ENCODE assay signal across 8 mouse cellular contexts in the genomic region with DNA sequence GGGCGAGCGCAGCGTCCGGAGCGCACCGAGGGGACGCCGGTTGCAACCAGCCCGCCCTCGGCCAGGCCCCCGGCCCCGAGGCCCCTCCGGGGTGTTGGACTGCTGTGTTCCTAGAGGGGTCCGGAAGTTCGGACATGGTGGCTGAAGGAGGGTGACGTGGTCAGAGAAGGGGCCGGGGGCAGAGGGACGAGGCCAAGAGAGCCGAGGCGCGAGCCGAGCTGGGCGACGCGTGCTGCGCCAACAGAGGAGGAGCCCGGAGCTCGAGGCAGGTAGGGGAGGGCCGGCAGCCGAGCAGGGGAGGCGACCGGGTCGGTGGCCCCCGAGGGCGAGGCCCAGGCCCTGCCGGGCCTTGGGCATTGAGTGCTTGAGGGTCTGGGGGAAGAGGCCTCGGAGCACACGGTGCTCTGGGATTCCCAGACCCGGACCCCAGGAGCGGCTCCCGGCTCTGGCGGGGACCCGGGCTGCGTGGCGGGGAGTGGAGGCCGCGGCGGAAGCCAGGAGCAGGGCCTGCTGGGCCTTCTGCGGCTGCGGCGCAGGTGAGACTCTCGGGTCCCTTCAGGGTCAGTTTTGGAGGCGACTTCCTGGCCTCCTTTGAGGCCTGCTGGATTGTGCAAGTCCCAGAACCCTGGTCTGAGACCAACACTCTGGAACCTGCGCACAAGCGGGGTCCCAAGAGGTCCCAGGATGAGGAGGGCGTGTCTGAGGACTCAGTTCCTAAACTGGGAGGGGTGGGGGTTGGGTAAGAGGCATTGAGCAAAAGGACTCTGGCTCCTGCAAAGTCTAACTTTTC. TPM values are rescaled to one million over a fixed set of nuclear protein-coding genes. Genes with fewer than 3 reads are reported as not detected.
A peak's percentile ranks its signal among the peaks of the same experiment; 100 is the strongest.
DNase-seq lines count a peak whose midpoint lies in the region; ATAC-seq and TF ChIP-seq lines count a peak whose summit lies in the region.

No protein-coding gene starts in this region.

- H3K36me3 ChIP-seq in heart, embryonic 11.5 days (ENCODE audit: control insufficient read depth, insufficient read depth, low read length), result no peaks in the 10 kb centered on the region
- no peaks in the 10 kb centered on the region for H3K36me3 ChIP-seq in hindbrain, embryonic 14.5 days (replicated peaks; ENCODE audit: control insufficient read depth, insufficient read depth)
- H3K36me3 ChIP-seq in myocyte (ENCODE audit: control insufficient read depth, insufficient read depth), result peaks cover 4% of the 10 kb centered on the region

- H3K9me3 ChIP-seq in heart, embryonic 11.5 days (replicated peaks; ENCODE audit: control insufficient read depth, low read length), result no peaks in the 10 kb centered on the region
- no peaks in the 10 kb centered on the region for H3K9me3 ChIP-seq in hindbrain, embryonic 14.5 days (ENCODE audit: control insufficient read depth, low read length)

- TF ChIP-seq CTCF in cortical plate, adult 2 months (IDR thresholded peaks at IDR 0.05; ENCODE audit: extremely low read depth, insufficient read depth, low read length), result no peak

- TF ChIP-seq POLR2A in cortical plate, adult 2 months (IDR thresholded peaks at IDR 0.05; ENCODE audit: extremely low read depth, insufficient read depth, low read length), result no peak
- TF ChIP-seq POLR2A in myocyte (IDR thresholded peaks at IDR 0.05; ENCODE audit: insufficient read length, low read depth), result peak; percentile 35

- ATAC-seq in heart, embryonic 11.5 days (replicated peaks; ENCODE audit: insufficient number of reproducible peaks, low FRiP score, low TSS enrichment), result peak; percentile 14; the same call in 1 of the 2 replicates
- peak; percentile 1; the same call in 1 of the 2 replicates for ATAC-seq in hindbrain, embryonic 14.5 days (ENCODE audit: low FRiP score)
- no peak for ATAC-seq in inflammation-experienced regulatory T-cells, adult 6 months

- H3K27ac ChIP-seq in heart, embryonic 11.5 days (ENCODE audit: low read depth, low read length), result no peak overlapping the region
- H3K27ac ChIP-seq in cortical plate, adult 2 months (ENCODE audit: insufficient read depth, low read length), result no peak overlapping the region
- no peak overlapping the region for H3K27ac ChIP-seq in hindbrain, embryonic 14.5 days

- H3K4me2 ChIP-seq in heart, embryonic 11.5 days, result peak overlapping the region; percentile 83
- H3K4me2 ChIP-seq in hindbrain, embryonic 14.5 days (replicated peaks), result peak overlapping the region; percentile 50
- H3K4me2 ChIP-seq in myocyte (ENCODE audit: low read depth), result peak overlapping the region; percentile 70

- under 1% methylated on average over 53 of the region's 56 CpGs for WGBS in heart, embryonic 11.5 days (ENCODE audit: insufficient replicate concordance)
- under 1% methylated on average over 48 of the region's 56 CpGs for WGBS in hindbrain, embryonic 14.5 days

- H3K9ac ChIP-seq in heart, embryonic 11.5 days (ENCODE audit: low read depth, low read length), result 0 out of 2 replicates have a peak overlapping the region, but pooled peaks have one; percentile 28
- no peak overlapping the region for H3K9ac ChIP-seq in hindbrain, embryonic 14.5 days

- H3K4me3 ChIP-seq in heart, embryonic 11.5 days (ENCODE audit: low read depth, low read length), result peak overlapping the region; percentile 51
- peak overlapping the region; percentile 6 for H3K4me3 ChIP-seq in cortical plate, adult 2 months (ENCODE audit: insufficient read depth, low read length)
- H3K4me3 ChIP-seq in hindbrain, embryonic 14.5 days (replicated peaks; ENCODE audit: low read length), result peak overlapping the region; percentile 29
- H3K4me3 ChIP-seq in myocyte, result peak overlapping the region; percentile 34

- peaks cover 98% of the 10 kb centered on the region for H3K27me3 ChIP-seq in heart, embryonic 11.5 days (ENCODE audit: control insufficient read depth, insufficient read depth, low read length)
- H3K27me3 ChIP-seq in hindbrain, embryonic 14.5 days (ENCODE audit: control insufficient read depth, insufficient read depth, low read length), result peaks cover 98% of the 10 kb centered on the region
- no peaks in the 10 kb centered on the region for H3K27me3 ChIP-seq in myocyte (ENCODE audit: control insufficient read depth, insufficient read depth, insufficient read length)

- peaks cover 32% of the 10 kb centered on the region for H3K4me1 ChIP-seq in heart, embryonic 11.5 days (ENCODE audit: control insufficient read depth, insufficient read depth, low read length)
- no peaks in the 10 kb centered on the region for H3K4me1 ChIP-seq in cortical plate, adult 2 months (ENCODE audit: control insufficient read depth, insufficient read depth, low read length)
- H3K4me1 ChIP-seq in hindbrain, embryonic 14.5 days (replicated peaks; ENCODE audit: control insufficient read depth, insufficient read depth, low read length), result peaks cover 23% of the 10 kb centered on the region

- no peak for DNase-seq in heart, adult 8-10 months (ENCODE audit: low spot score)
- DNase-seq in hindbrain, embryonic 14.5 days (ENCODE audit: low spot score), result no peak
- DNase-seq in c-Kit-positive CD71-positive TER-119-positive erythroid progenitor cells, embryonic 14.5 days (ENCODE audit: low spot score), result no peak
- no peak for DNase-seq in left cerebral cortex, postnatal 25 days (ENCODE audit: low spot score in 2 of 2)

- intact Hi-C loops in left cerebral cortex, postnatal 25 days (cut with DNase I), result loop anchor here (2.0 kb wide), 1 partner anchor 313 kb away; no protein-coding TSS in a partner anchor

- peak overlapping the region; percentile 73 for H3ac ChIP-seq in myocyte (ENCODE audit: control insufficient read depth, insufficient read length)

- H3K79me2 ChIP-seq in myocyte (ENCODE audit: control insufficient read depth, insufficient read depth), result no peaks in the 10 kb centered on the region

TF ChIP-seq in myocyte, 11 proteins besides CTCF, POLR2A, EP300 and RAD21:
- TF ChIP-seq MAX (IDR thresholded peaks at IDR 0.05; ENCODE audit: low read depth) (no peak), E2F4 (IDR thresholded peaks at IDR 0.05; ENCODE audit: insufficient read depth) (no peak), MYOG (IDR thresholded peaks at IDR 0.05; ENCODE audit: control insufficient read depth in 1 of 3, insufficient read depth in 1 of 3, insufficient read length in 2 of 3, low read depth in 2 of 3) (no peak), MYOD1 (IDR thresholded peaks at IDR 0.05; ENCODE audit: control insufficient read depth in 1 of 3, insufficient read length in 2 of 3, low read depth in 2 of 3) (no peak), CEBPB (IDR thresholded peaks at IDR 0.05; ENCODE audit: insufficient read depth, poor library complexity, severe bottlenecking) (no peak), SRF (IDR thresholded peaks at IDR 0.05; ENCODE audit: control insufficient read depth, insufficient read length, low read depth) (no peak), USF1 (IDR thresholded peaks at IDR 0.05; ENCODE audit: low read depth) (no peak), POLR2AphosphoS2 (IDR thresholded peaks at IDR 0.05; ENCODE audit: insufficient read length, low read depth) (no peak), TCF12 (IDR thresholded peaks at IDR 0.05; ENCODE audit: insufficient read depth, poor library complexity, severe bottlenecking) (no peak), TCF3 (IDR thresholded peaks at IDR 0.05; ENCODE audit: insufficient read length, low read depth) (no peak), REST (IDR thresholded peaks at IDR 0.05; ENCODE audit: insufficient read depth, insufficient read length) (no peak)

RNA-seq across cellular contexts. Expression of a gene that starts 0.4 kb away (rescaled TPM):
- polyA plus RNA-seq in heart, embryonic 11.5 days (2014; fragmentation: Nextera tagmentation; extraction: Ambion mirVana), result 0.06 TPM in 1 of 2 replicates, not detected in the other
- under 1 TPM in 1 of 4 experiments, not detected in 3; 0.09 TPM for total RNA-seq in heart, adult 8-10 months (2022)
- 2.9 and 3.1 TPM in 2 replicates for polyA plus RNA-seq in cortical plate, adult 2 months (2012; rRNA removed)
- 0.08 TPM in 1 of 2 replicates, not detected in the other for polyA plus RNA-seq in hindbrain, embryonic 14.5 days (2014; fragmentation: Nextera tagmentation; extraction: Ambion mirVana)
- polyA plus RNA-seq in myocyte (2012; fragmentation: generic; extraction: Trizol), result 4.9 TPM
- 1 to 10 TPM; 2.3 to 2.8 TPM for total RNA-seq in left cerebral cortex, postnatal 25 days (2021)
- not detected for polyA plus RNA-seq in inflammation-experienced regulatory T-cells, adult 6 months (2017; shearing (Covaris generic))
